Mouse (Mus musculus) forebrain, embryonic 14.5 days (tissue): ENCODE data around the gene Hsf5. TPM values are rescaled to one million over a fixed set of nuclear protein-coding genes. Genes with fewer than 3 reads are reported as not detected.

Experiments
- ATAC-seq: fragments of 200-750 bp; cut with Nextera tagmentation; 2 replicates; pipeline ENCODE4 v1.8.0; 2017; ENCODE audit warnings: mild to moderate bottlenecking, moderate library complexity
- DNase-seq: peaks from one replicate; pipeline ENCODE4 v3.0.0-alpha.2; 2015; ENCODE audit warnings: low spot score
- H3K27ac ChIP-seq: fragments of 300-500 bp; sonication (generic); 2 replicates; pipeline ENCODE4 v1.5.1; 2014; ENCODE audit warnings: low read depth, mild to moderate bottlenecking, control low read depth, low read length, moderate library complexity
- H3K27me3 ChIP-seq: fragments of 300-500 bp; sonication (generic); replicated peaks from 2 replicates; pipeline ENCODE4 v1.6.1; 2014; ENCODE audit warnings: low read length, control low read depth, mixed read lengths; ENCODE audit not compliant: control insufficient read depth, insufficient read depth
- H3K36me3 ChIP-seq: fragments of 300-500 bp; sonication (generic); 2 replicates; pipeline ENCODE4 v1.6.1; 2014; ENCODE audit warnings: low read length, control low read depth; ENCODE audit not compliant: control insufficient read depth, insufficient read depth
- H3K4me1 ChIP-seq: fragments of 300-500 bp; sonication (generic); 2 replicates; pipeline ENCODE4 v1.6.1; 2014; ENCODE audit warnings: antibody characterized with exemption, low read length, control low read depth; ENCODE audit not compliant: control insufficient read depth, insufficient read depth
- H3K4me2 ChIP-seq: fragments of 300-500 bp; sonication (generic); 2 replicates; pipeline ENCODE4 v1.6.1; 2014; ENCODE audit warnings: mild to moderate bottlenecking, control low read depth, low read length
- H3K4me3 ChIP-seq: fragments of 300-500 bp; sonication (generic); 2 replicates; pipeline ENCODE4 v1.5.1; 2014; ENCODE audit warnings: low read depth, low read length, control low read depth
- H3K9ac ChIP-seq: fragments of 300-500 bp; sonication (generic); 2 replicates; pipeline ENCODE4 v1.6.1; 2014; ENCODE audit warnings: mild to moderate bottlenecking, low read length, control low read depth, moderate library complexity
- H3K9me3 ChIP-seq: fragments of 300-500 bp; sonication (generic); replicated peaks from 2 replicates; pipeline ENCODE4 v1.6.1; 2016; ENCODE audit warnings: low read length, control low read depth, mixed read lengths; ENCODE audit not compliant: control insufficient read depth
- WGBS: fragments of 180-500 bp; shearing (Covaris S2); extraction: QIAGEN DNeasy Blood & Tissue Kit; methylation state at CpG from one replicate; pipeline ENCODE4 v1.1.7; 2014; 5-methylcytosine and 5-hydroxymethylcytosine counted together
- polyA plus RNA-seq: library from polyadenylated mRNA; unstranded; fragments of >200 nt; fragmentation: Nextera tagmentation; extraction: Ambion mirVana; gene quantifications from 2 replicates; pipeline ENCODE4 v1.2.1, GENCODE M21; 2014

Gene Hsf5
- polyA plus RNA-seq, 1 experiment from 2014 or later: 0.36 TPM

GRCm38 (mm10) chr11:87667107-87668090 is 50.4 kb downstream of the Hsf5 start:
- DNase-seq (no peak), ATAC-seq (no peak)
- H3K27ac ChIP-seq: no peak overlapping the region
- H3K27me3 ChIP-seq: no peaks in the 10 kb centered on the region
- no peaks in the 10 kb centered on the region for H3K9me3 ChIP-seq
- H3K36me3 ChIP-seq: no peaks in the 10 kb centered on the region
- H3K4me2 ChIP-seq: no peak overlapping the region
- no peak overlapping the region for H3K9ac ChIP-seq
- 69% methylated on average over 4 of the region's 4 CpGs for WGBS
- H3K4me3 ChIP-seq: no peak overlapping the region
- peaks cover 4% of the 10 kb centered on the region; the same call in 1 of the 2 replicates for H3K4me1 ChIP-seq

DNA sequence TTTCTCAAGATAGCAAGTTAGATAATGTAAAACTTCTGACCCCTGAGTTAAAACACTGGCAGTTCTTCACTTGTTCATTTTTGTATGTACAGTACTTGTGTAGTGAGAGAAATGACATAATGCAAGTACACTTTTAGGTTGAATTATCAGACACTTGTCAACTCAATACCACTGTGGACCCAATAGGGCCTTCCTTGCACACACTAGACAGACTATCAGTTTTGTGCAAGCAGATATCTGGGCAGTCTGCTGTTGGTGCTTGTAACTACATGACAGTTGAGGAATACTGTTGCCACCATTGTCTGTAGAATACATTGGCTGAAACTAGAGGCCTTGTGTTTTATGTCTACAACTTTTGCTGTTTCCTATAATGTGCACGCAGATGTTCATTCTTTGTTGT is 56.3 kb downstream of the Hsf5 start:
- Histone ChIP-seq H3K27ac (no peak overlapping the region), H3K27me3 (no peaks in the 10 kb centered on the region), H3K36me3 (no peaks in the 10 kb centered on the region), H3K4me3 (no peak overlapping the region), H3K9ac (no peak overlapping the region), H3K4me1 (no peaks in the 10 kb centered on the region), H3K4me2 (no peak overlapping the region), H3K9me3 (no peaks in the 10 kb centered on the region)
- 98% methylated on average over 1 of the region's 1 CpGs for WGBS
- no peak for ATAC-seq
- DNase-seq: no peak

- Histone ChIP-seq H3K27ac (no peak overlapping the region), H3K9ac (no peak overlapping the region), H3K4me1 (no peaks in the 10 kb centered on the region), H3K27me3 (no peaks in the 10 kb centered on the region), H3K4me2 (no peak overlapping the region), H3K9me3 (no peaks in the 10 kb centered on the region), H3K4me3 (no peak overlapping the region), H3K36me3 (no peaks in the 10 kb centered on the region)
- 88% methylated on average over 6 of the region's 6 CpGs for WGBS
- ATAC-seq (no peak), DNase-seq (no peak)
These were observed 58.6 kb downstream of the Hsf5 start for GRCm38 (mm10) chr11:87675606-87676005.

- Histone ChIP-seq H3K27ac (no peak overlapping the region), H3K9ac (no peak overlapping the region), H3K4me3 (no peak overlapping the region), H3K4me2 (no peak overlapping the region), H3K9me3 (no peaks in the 10 kb centered on the region), H3K27me3 (no peaks in the 10 kb centered on the region), H3K36me3 (no peaks in the 10 kb centered on the region), H3K4me1 (no peaks in the 10 kb centered on the region; the same call in 1 of the 2 replicates)
- DNase-seq (no peak), ATAC-seq (no peak)
- 41% methylated on average over 5 of the region's 5 CpGs for WGBS
These were observed 60.8 kb downstream of the Hsf5 start for GRCm38 (mm10) chr11:87677756-87678155.

GRCm38 (mm10) chr11:87678545-87678944 is 61.6 kb downstream of the Hsf5 start:
- no peak overlapping the region for H3K27ac ChIP-seq
- H3K4me3 ChIP-seq: no peak overlapping the region
- no peak overlapping the region for H3K9ac ChIP-seq
- H3K4me1 ChIP-seq: peaks cover 6% of the 10 kb centered on the region; the same call in 1 of the 2 replicates
- no peak for ATAC-seq
- no peak for DNase-seq
- H3K27me3 ChIP-seq: no peaks in the 10 kb centered on the region
- 81% methylated on average over 4 of the region's 4 CpGs for WGBS
- no peaks in the 10 kb centered on the region for H3K9me3 ChIP-seq
- no peaks in the 10 kb centered on the region for H3K36me3 ChIP-seq
- H3K4me2 ChIP-seq: no peak overlapping the region

GRCm38 (mm10) chr11:87678976-87679375 is 62.0 kb downstream of the Hsf5 start:
- ATAC-seq (no peak), DNase-seq (no peak)
- H3K9ac ChIP-seq: no peak overlapping the region
- WGBS: 92% methylated on average over 7 of the region's 7 CpGs
- peaks cover 6% of the 10 kb centered on the region; the same call in 1 of the 2 replicates for H3K4me1 ChIP-seq
- no peaks in the 10 kb centered on the region for H3K27me3 ChIP-seq
- H3K4me2 ChIP-seq: no peak overlapping the region
- no peaks in the 10 kb centered on the region for H3K9me3 ChIP-seq
- H3K27ac ChIP-seq: no peak overlapping the region
- no peak overlapping the region for H3K4me3 ChIP-seq
- no peaks in the 10 kb centered on the region for H3K36me3 ChIP-seq

- peaks cover 6% of the 10 kb centered on the region; the same call in 1 of the 2 replicates for H3K4me1 ChIP-seq
- no peak overlapping the region for H3K4me3 ChIP-seq
- H3K36me3 ChIP-seq: no peaks in the 10 kb centered on the region
- H3K27ac ChIP-seq: no peak overlapping the region
- no peak for DNase-seq
- no peak for ATAC-seq
- H3K27me3 ChIP-seq: no peaks in the 10 kb centered on the region
- H3K9me3 ChIP-seq: no peaks in the 10 kb centered on the region
- 90% methylated on average over 9 of the region's 9 CpGs for WGBS
- no peak overlapping the region for H3K9ac ChIP-seq
- H3K4me2 ChIP-seq: no peak overlapping the region
These were observed 63.8 kb downstream of the Hsf5 start for GRCm38 (mm10) chr11:87680786-87681185.

- H3K4me1 ChIP-seq: peaks cover 6% of the 10 kb centered on the region; the same call in 1 of the 2 replicates
- 95% methylated on average over 12 of the region's 12 CpGs for WGBS
These were observed 65.1 kb downstream of the Hsf5 start for GRCm38 (mm10) chr11:87682096-87682495.

More at GRCm38 (mm10) chr11:87682096-87682495, 65.1 kb downstream of the Hsf5 start:
- Histone ChIP-seq H3K36me3 (no peaks in the 10 kb centered on the region), H3K27ac (no peak overlapping the region), H3K27me3 (no peaks in the 10 kb centered on the region), H3K4me2 (no peak overlapping the region), H3K9me3 (no peaks in the 10 kb centered on the region), H3K9ac (no peak overlapping the region), H3K4me3 (no peak overlapping the region)
- no peak for ATAC-seq
- no peak for DNase-seq
